Mouse (Mus musculus) heart, embryonic 16.5 days (tissue): ENCODE measurements around the gene Clec16a. TPM values are rescaled to one million over a fixed set of nuclear protein-coding genes. Genes with fewer than 3 reads are reported as not detected.
A peak's percentile ranks its signal among the peaks of the same experiment; 100 is the strongest.

ENCODE experiments used
- ATAC-seq: fragments of 200-750 bp; cut with Nextera tagmentation; replicated peaks from 2 replicates; pipeline ENCODE4 v1.8.0; 2017; ENCODE audit warnings: moderate number of reproducible peaks; ENCODE audit not compliant: insufficient read depth, low FRiP score; ENCODE audit errors: extremely low read depth
- H3K27ac ChIP-seq: fragments of 300-500 bp; sonication (generic); 2 replicates; pipeline ENCODE4 v1.5.1; 2014; ENCODE audit warnings: mild to moderate bottlenecking, low read length, control low read depth, moderate library complexity
- H3K27me3 ChIP-seq: fragments of 300-500 bp; sonication (generic); 2 replicates; pipeline ENCODE4 v1.6.1; 2014; ENCODE audit warnings: low read length, mixed read lengths; ENCODE audit not compliant: control insufficient read depth, insufficient read depth
- H3K36me3 ChIP-seq: fragments of 300-500 bp; sonication (generic); 2 replicates; pipeline ENCODE4 v1.6.1; 2014; ENCODE audit not compliant: control insufficient read depth, insufficient read depth
- H3K4me1 ChIP-seq: fragments of 300-500 bp; sonication (generic); 2 replicates; pipeline ENCODE4 v1.6.1; 2014; ENCODE audit warnings: low read length, mixed read lengths; ENCODE audit not compliant: control insufficient read depth, insufficient read depth
- H3K4me2 ChIP-seq: fragments of 300-500 bp; sonication (generic); 2 replicates; pipeline ENCODE4 v1.6.1; 2014; ENCODE audit warnings: low read depth, mild to moderate bottlenecking, control low read depth, low read length
- H3K4me3 ChIP-seq: fragments of 300-500 bp; sonication (generic); 2 replicates; pipeline ENCODE4 v1.5.1; 2014; ENCODE audit warnings: mild to moderate bottlenecking, control low read depth, low read length
- H3K9ac ChIP-seq: fragments of 300-500 bp; sonication (generic); 2 replicates; pipeline ENCODE4 v1.6.1; 2014; ENCODE audit warnings: low read length, control low read depth
- H3K9me3 ChIP-seq: fragments of 300-500 bp; sonication (generic); replicated peaks from 2 replicates; pipeline ENCODE4 v1.6.1; 2016; ENCODE audit warnings: low read length; ENCODE audit not compliant: control insufficient read depth
- WGBS: fragments of 180-500 bp; shearing (Covaris S2); extraction: QIAGEN DNeasy Blood & Tissue Kit; methylation state at CpG from one replicate; pipeline ENCODE4 v1.1.7; 2014; 5-methylcytosine and 5-hydroxymethylcytosine counted together
- polyA plus RNA-seq: library from polyadenylated mRNA; unstranded; fragments of >200 nt; fragmentation: Nextera tagmentation; extraction: Ambion mirVana; gene quantifications from 2 replicates; pipeline ENCODE4 v1.2.1, GENCODE M21; 2015

Gene Clec16a
- polyA plus RNA-seq, 1 experiment from 2014 or later, result 32.6 TPM

DNA sequence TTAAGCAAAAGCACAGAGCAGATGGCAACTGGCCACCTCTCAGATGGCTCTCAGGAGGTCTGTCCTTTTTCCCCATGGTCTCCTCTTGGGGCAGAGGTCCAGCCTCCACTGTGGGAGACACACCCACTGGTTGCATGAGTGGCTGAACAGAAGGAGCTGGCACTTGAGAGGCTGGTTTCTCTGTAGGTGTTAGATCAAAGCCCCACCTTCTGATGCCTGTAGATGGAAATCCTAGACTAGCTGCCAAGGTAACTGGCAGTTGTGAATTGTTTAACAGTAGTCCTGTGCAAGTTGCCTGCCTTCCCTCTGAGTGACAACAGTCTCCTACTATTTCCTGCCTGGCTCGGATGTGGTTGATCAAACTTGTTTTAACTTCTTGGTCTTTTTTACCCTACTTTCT, 40.0 kb downstream of the Clec16a start:
- 53% methylated on average over 1 of the region's 1 CpGs for WGBS
- peaks cover 33% of the 10 kb centered on the region for H3K36me3 ChIP-seq

DNA sequence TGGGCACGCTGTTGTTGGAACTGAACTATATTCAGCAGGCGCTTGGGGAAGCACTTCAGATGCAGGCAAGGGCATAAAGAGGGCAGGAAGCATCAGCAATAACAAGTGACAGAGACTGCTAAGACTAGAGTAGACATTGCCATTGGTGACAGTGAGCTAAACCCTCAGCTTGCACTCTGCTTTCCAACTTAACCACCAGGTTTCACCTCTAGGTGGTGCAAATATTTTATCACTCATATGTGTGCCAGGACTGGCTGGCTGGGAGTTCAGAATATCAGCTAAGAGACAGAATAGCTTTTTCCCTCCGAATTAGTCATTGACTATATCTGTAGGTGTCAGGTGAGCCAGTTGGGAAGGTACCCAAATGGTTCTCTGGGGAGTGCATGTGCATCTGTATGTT, 41.4 kb downstream of the Clec16a start:
- Histone ChIP-seq H3K27ac (no peak overlapping the region), H3K36me3 (peaks cover 23% of the 10 kb centered on the region), H3K4me2 (no peak overlapping the region), H3K9ac (no peak overlapping the region), H3K27me3 (no peaks in the 10 kb centered on the region), H3K4me3 (no peak overlapping the region), H3K9me3 (no peaks in the 10 kb centered on the region), H3K4me1 (no peaks in the 10 kb centered on the region; the same call in 1 of the 2 replicates)
- 0 out of 2 replicates have a peak, but pooled peaks have one; percentile 45 for ATAC-seq
- WGBS, result 69% methylated on average over 3 of the region's 3 CpGs

More for the DNA sequence above, 40.0 kb downstream of the Clec16a start:
- Histone ChIP-seq H3K4me1 (no peaks in the 10 kb centered on the region; the same call in 1 of the 2 replicates), H3K9ac (no peak overlapping the region), H3K9me3 (no peaks in the 10 kb centered on the region), H3K27me3 (no peaks in the 10 kb centered on the region), H3K4me3 (no peak overlapping the region), H3K27ac (peak overlapping the region; percentile 53; the same call in 1 of the 2 replicates), H3K4me2 (no peak overlapping the region)
- no peak; the same call in 1 of the 2 replicates for ATAC-seq

DNA sequence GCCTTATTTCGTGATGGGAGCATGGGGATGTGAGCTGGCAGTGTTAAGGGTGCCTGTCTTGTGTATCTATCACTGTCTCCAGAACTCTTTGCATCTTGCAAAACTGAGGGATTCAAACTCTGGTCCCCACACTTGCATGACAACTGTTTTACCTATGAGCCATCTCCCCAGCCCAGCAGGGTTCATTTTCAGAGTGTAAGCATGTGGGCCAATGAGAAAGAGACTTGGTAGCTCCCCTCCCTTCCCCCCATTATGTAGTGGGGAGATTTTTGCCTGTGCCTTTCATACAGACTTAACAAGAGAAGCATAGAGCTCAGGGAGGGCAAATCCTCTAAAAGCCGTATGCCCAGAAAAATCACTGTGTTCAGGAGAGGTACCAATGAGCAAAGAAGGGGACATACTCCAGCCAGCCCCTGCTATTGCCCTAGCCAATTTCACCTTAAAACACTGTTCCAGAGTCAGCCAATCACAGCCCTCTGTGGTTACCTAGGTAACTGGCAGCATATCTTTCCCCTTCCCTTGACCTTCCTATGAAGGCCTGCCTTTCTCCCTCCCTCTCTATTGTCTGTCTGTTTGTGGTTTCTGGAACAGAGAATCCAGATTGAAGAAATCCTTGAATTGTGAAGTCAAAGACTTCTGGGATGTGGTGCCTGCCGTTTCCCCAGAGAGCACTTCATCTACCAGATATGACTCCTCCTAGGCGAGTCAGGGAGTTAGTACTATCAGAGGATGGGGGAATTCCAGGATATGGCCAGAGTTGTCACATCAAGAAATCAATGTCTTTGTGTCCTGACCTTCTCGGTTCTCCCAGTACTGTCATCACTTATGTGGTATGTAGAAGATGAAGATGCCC, 55.0 kb downstream of the Clec16a start:
- H3K27me3 ChIP-seq, result no peaks in the 10 kb centered on the region
- H3K4me2 ChIP-seq, result no peak overlapping the region
- no peak overlapping the region for H3K9ac ChIP-seq
- H3K36me3 ChIP-seq, result peaks cover 19% of the 10 kb centered on the region
- no peaks in the 10 kb centered on the region for H3K9me3 ChIP-seq
- no peak overlapping the region for H3K4me3 ChIP-seq
- ATAC-seq, result no peak
- WGBS, result 58% methylated on average over 5 of the region's 5 CpGs
- H3K27ac ChIP-seq, result no peak overlapping the region
- H3K4me1 ChIP-seq, result no peaks in the 10 kb centered on the region

DNA sequence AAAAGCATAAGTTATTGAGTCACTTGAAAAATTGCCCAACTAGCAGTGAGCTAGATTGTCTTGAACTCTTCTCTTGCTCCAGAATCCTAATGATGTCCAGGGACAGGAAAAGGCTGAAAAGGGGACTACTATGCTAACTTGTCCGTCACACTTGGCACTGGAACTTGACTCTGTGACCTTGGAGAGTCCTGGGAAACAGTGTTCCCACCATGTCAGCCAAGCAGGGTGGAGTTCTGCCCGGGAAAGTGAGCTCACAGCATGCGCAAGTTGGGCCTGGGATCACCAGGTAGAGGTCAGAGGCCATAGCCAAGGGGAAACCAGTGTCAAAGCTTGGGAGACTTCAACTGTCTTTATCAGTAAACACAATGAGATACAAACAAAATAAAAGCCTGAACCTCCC, 62.7 kb downstream of the Clec16a start:
- Histone ChIP-seq H3K27me3 (no peaks in the 10 kb centered on the region), H3K9me3 (no peaks in the 10 kb centered on the region), H3K9ac (no peak overlapping the region), H3K36me3 (0 out of 2 replicates have a peak, but pooled peaks cover 4% of the 10 kb centered on the region), H3K4me2 (no peak overlapping the region), H3K4me1 (no peaks in the 10 kb centered on the region), H3K27ac (no peak overlapping the region), H3K4me3 (no peak overlapping the region)
- no peak for ATAC-seq
- WGBS, result 81% methylated on average over 3 of the region's 3 CpGs

DNA sequence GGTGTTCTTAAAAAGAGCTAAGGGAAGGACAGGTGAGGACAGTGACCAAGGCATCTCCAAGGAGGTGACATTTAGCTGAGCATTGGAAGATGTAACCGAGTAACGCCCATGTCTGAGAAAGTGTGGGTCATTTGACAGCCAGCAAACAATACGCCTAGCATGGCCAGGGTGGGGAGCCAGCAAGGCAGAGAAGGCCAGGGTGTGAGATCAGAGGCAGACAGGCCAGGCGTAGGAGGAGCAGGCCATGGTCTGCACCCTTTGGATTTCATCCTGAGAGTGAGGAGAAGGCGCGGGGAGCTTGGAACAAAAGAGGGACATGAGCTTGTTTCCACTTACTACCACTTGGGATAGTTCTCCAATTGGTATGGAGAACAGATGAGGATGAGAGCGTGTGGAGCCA, 64.8 kb downstream of the Clec16a start:
- no peak overlapping the region for H3K4me3 ChIP-seq
- H3K9me3 ChIP-seq, result no peaks in the 10 kb centered on the region
- no peaks in the 10 kb centered on the region for H3K4me1 ChIP-seq
- H3K4me2 ChIP-seq, result no peak overlapping the region
- WGBS, result 90% methylated on average over 7 of the region's 7 CpGs
- no peaks in the 10 kb centered on the region for H3K27me3 ChIP-seq
- H3K27ac ChIP-seq, result no peak overlapping the region
- H3K9ac ChIP-seq, result no peak overlapping the region
- H3K36me3 ChIP-seq, result peaks cover 12% of the 10 kb centered on the region; the same call in 1 of the 2 replicates
- ATAC-seq, result no peak

DNA sequence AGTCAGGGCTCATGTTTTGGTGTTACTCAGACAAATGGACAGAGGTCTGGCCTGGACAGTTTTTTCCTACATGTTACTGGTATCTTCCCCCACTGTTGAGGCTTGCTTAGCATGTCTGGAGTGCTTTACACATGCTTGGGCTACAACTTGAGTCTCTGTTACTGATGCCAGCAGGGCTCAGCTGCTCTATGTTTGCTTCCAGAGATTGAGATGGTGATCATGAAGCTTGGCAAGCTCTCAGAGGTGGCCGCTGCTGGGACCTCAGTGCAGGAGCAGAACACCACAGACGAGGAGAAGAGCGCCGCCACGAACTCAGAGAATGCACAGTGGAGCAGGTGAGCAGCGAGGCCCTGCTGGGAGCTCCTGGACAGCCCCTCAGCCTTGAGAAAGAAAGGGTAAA, 65.7 kb downstream of the Clec16a start:
- no peak for ATAC-seq
- no peak overlapping the region for H3K4me2 ChIP-seq
- 87% methylated on average over 6 of the region's 6 CpGs for WGBS
- no peaks in the 10 kb centered on the region for H3K9me3 ChIP-seq
- H3K4me3 ChIP-seq, result no peak overlapping the region
- H3K27ac ChIP-seq, result no peak overlapping the region
- peaks cover 17% of the 10 kb centered on the region for H3K36me3 ChIP-seq
- no peaks in the 10 kb centered on the region for H3K27me3 ChIP-seq
- H3K4me1 ChIP-seq, result no peaks in the 10 kb centered on the region
- H3K9ac ChIP-seq, result no peak overlapping the region

DNA sequence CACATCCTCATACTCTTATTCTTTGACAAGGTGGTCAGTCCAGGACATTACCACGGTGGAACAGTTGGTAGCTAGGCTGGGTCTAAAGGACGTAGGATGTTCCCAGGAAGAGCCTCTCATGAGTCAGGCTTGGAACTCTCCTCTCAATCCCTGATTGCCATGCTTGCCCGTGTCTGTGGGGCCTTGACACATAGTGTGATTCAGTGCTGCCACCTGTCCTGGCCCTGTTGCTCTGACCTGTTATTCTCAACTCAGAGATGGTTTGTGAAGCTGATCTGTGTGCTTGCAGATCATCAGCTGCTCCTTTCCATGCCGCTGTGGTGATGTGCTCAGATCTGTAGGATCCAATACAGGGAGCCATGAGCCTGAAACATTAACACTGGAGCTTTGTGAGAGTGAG, 66.2 kb downstream of the Clec16a start:
- H3K36me3 ChIP-seq, result peaks cover 19% of the 10 kb centered on the region
- ATAC-seq, result no peak

DNA sequence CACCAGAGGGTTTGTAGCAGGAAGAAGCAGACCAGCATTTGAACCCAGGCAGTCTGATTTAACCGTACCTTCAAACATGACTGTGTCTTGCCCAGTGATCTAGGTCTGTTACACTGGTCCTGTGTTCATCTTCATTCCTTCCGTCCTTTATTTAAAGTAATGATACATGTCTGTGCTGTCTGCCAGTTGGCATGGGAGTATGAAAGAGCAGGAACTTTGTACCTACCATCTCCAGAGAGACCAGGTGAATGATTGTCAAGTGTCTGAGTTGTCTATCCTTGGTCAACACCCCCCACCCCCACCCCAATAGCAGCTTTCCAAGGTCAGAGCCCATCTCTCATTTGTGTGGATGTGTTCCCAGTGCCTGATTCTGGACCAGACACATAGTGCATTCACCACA, 68.9 kb downstream of the Clec16a start:
- Histone ChIP-seq H3K27me3 (no peaks in the 10 kb centered on the region), H3K4me1 (no peaks in the 10 kb centered on the region), H3K9me3 (no peaks in the 10 kb centered on the region), H3K4me2 (no peak overlapping the region), H3K9ac (no peak overlapping the region), H3K4me3 (no peak overlapping the region), H3K27ac (no peak overlapping the region), H3K36me3 (peaks cover 21% of the 10 kb centered on the region)
- 97% methylated on average over 2 of the region's 2 CpGs for WGBS
- ATAC-seq, result no peak

More for the DNA sequence above, 66.2 kb downstream of the Clec16a start:
- Histone ChIP-seq H3K9me3 (no peaks in the 10 kb centered on the region), H3K4me1 (no peaks in the 10 kb centered on the region), H3K27me3 (no peaks in the 10 kb centered on the region), H3K9ac (no peak overlapping the region), H3K4me3 (no peak overlapping the region), H3K27ac (no peak overlapping the region), H3K4me2 (no peak overlapping the region)
- WGBS, result 82% methylated on average over 4 of the region's 4 CpGs

DNA sequence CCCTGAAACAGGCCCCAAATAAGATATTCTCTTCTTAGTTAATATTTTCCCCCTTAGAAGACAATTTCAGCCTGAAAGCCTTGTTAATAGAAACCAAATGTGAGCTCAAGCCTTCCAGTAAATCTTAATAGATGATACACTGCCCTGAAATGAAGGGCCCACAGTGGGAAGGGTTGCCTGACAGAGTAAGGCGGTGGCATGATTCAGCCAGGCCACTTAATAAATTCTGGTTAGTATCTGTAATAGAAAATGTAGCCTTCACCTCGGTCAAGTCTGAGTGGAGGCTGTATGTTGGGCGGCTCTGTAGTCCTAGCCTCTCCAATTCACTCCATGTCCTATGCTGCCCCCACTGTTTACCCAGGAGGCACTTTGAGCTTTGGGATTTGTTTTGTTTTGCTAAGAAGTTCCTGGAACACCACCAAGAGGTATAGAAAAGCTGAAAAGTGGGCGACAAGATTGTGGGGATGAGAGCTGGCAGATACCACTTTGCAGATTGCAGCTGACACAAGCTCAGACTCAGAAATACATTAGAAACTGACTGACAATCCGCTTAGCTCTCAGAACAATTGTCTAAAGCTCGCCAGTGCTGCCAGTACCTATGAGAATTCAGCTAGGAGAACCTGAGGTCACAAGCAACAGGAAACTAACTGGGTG, 75.9 kb downstream of the Clec16a start:
- WGBS, result 57% methylated on average over 6 of the region's 6 CpGs
- no peak overlapping the region for H3K27ac ChIP-seq

More for the DNA sequence above, 75.9 kb downstream of the Clec16a start:
- no peak overlapping the region for H3K4me2 ChIP-seq
- H3K9me3 ChIP-seq, result no peaks in the 10 kb centered on the region
- no peaks in the 10 kb centered on the region; the same call in 1 of the 2 replicates for H3K4me1 ChIP-seq
- no peaks in the 10 kb centered on the region for H3K27me3 ChIP-seq
- peaks cover 2% of the 10 kb centered on the region for H3K36me3 ChIP-seq
- no peak for ATAC-seq
- H3K9ac ChIP-seq, result no peak overlapping the region
- H3K4me3 ChIP-seq, result no peak overlapping the region
